Mouse (Mus musculus) forebrain, embryonic 11.5 days (tissue): ENCODE results near the gene Fra10ac1. TPM values are rescaled to one million over a fixed set of nuclear protein-coding genes. Genes with fewer than 3 reads are reported as not detected.

Source experiments
- ATAC-seq: fragments of 200-750 bp; cut with Nextera tagmentation; replicated peaks from 2 replicates; pipeline ENCODE4 v1.8.0; 2017; ENCODE audit warnings: moderate TSS enrichment; ENCODE audit not compliant: low FRiP score
- DNase-seq: peaks from one replicate; pipeline ENCODE4 v3.0.0-alpha.2; 2017; ENCODE audit warnings: low spot score
- H3K27ac ChIP-seq: fragments of 300-500 bp; sonication (generic); 2 replicates; pipeline ENCODE4 v1.5.1; 2014; ENCODE audit warnings: low read depth, low read length
- H3K27me3 ChIP-seq: fragments of 300-500 bp; sonication (generic); 2 replicates; pipeline ENCODE4 v1.6.1; 2014; ENCODE audit warnings: mild to moderate bottlenecking, low read length, mixed read lengths; ENCODE audit not compliant: control insufficient read depth, insufficient read depth
- H3K36me3 ChIP-seq: fragments of 300-500 bp; sonication (generic); 2 replicates; pipeline ENCODE4 v1.6.1; 2014; ENCODE audit warnings: mild to moderate bottlenecking, low read length, moderate library complexity, mixed read lengths; ENCODE audit not compliant: control insufficient read depth, insufficient read depth
- H3K4me1 ChIP-seq: fragments of 300-500 bp; sonication (generic); replicated peaks from 2 replicates; pipeline ENCODE4 v1.6.1; 2014; ENCODE audit warnings: low read length, mixed read lengths; ENCODE audit not compliant: control insufficient read depth, insufficient read depth
- H3K4me2 ChIP-seq: fragments of 300-500 bp; sonication (generic); 2 replicates; pipeline ENCODE4 v1.6.1; 2014; ENCODE audit warnings: low read depth, mild to moderate bottlenecking, low read length, moderate library complexity, mixed read lengths; ENCODE audit not compliant: severe bottlenecking
- H3K4me3 ChIP-seq: fragments of 300-500 bp; sonication (generic); 2 replicates; pipeline ENCODE4 v1.5.1; 2014; ENCODE audit warnings: low read depth, low read length
- H3K9ac ChIP-seq: fragments of 300-500 bp; sonication (generic); 2 replicates; pipeline ENCODE4 v1.6.1; 2014; ENCODE audit warnings: low read length
- H3K9me3 ChIP-seq: fragments of 300-500 bp; sonication (generic); 2 replicates; pipeline ENCODE4 v1.6.1; 2016; ENCODE audit warnings: low read length, mixed read lengths; ENCODE audit not compliant: control insufficient read depth
- WGBS: fragments of 180-500 bp; shearing (Covaris S2); extraction: QIAGEN DNeasy Blood & Tissue Kit; methylation state at CpG from one replicate; pipeline ENCODE4 v1.1.7; 2014; 5-methylcytosine and 5-hydroxymethylcytosine counted together
- polyA plus RNA-seq: library from polyadenylated mRNA; unstranded; fragments of >200 nt; fragmentation: Nextera tagmentation; extraction: Ambion mirVana; gene quantifications from 2 replicates; pipeline ENCODE4 v1.2.1, GENCODE M21; 2014

Fra10ac1 gene
- polyA plus RNA-seq, 1 experiment from 2014 or later = 47.2 TPM

- no peaks in the 10 kb centered on the region for H3K4me1 ChIP-seq
- H3K27ac ChIP-seq = no peak overlapping the region
- no peaks in the 10 kb centered on the region for H3K36me3 ChIP-seq
- WGBS = 77% methylated on average over 12 of the region's 12 CpGs
- DNase-seq (no peak), ATAC-seq (no peak)
- H3K4me2 ChIP-seq = no peak overlapping the region
- no peaks in the 10 kb centered on the region for H3K27me3 ChIP-seq
- H3K9me3 ChIP-seq = no peaks in the 10 kb centered on the region
- H3K9ac ChIP-seq = no peak overlapping the region
- no peak overlapping the region for H3K4me3 ChIP-seq
Measured at GRCm38 (mm10) chr19:38238213-38238951, 14.4 kb upstream of the Fra10ac1 start.

GRCm38 (mm10) chr19:38237834-38238212, 13.9 kb upstream of the Fra10ac1 start:
- H3K9me3 ChIP-seq = no peaks in the 10 kb centered on the region
- DNase-seq = no peak
- no peak overlapping the region for H3K4me3 ChIP-seq
- 78% methylated on average over 3 of the region's 3 CpGs for WGBS
- no peaks in the 10 kb centered on the region for H3K27me3 ChIP-seq
- no peak overlapping the region for H3K4me2 ChIP-seq
- ATAC-seq = no peak
- H3K27ac ChIP-seq = no peak overlapping the region
- no peak overlapping the region for H3K9ac ChIP-seq
- no peaks in the 10 kb centered on the region for H3K4me1 ChIP-seq
- no peaks in the 10 kb centered on the region for H3K36me3 ChIP-seq

GRCm38 (mm10) chr19:38236526-38236925, 12.6 kb upstream of the Fra10ac1 start:
- Histone ChIP-seq H3K9me3 (no peaks in the 10 kb centered on the region), H3K4me2 (no peak overlapping the region), H3K27me3 (no peaks in the 10 kb centered on the region), H3K4me1 (no peaks in the 10 kb centered on the region; the same call in 1 of the 2 replicates), H3K36me3 (no peaks in the 10 kb centered on the region), H3K9ac (no peak overlapping the region), H3K27ac (no peak overlapping the region), H3K4me3 (no peak overlapping the region)
- ATAC-seq = no peak
- no peak for DNase-seq
- 62% methylated on average over 5 of the region's 5 CpGs for WGBS

GRCm38 (mm10) chr19:38232516-38232915, 8.6 kb upstream of the Fra10ac1 start:
- DNase-seq = no peak
- Histone ChIP-seq H3K27ac (no peak overlapping the region), H3K27me3 (no peaks in the 10 kb centered on the region), H3K36me3 (no peaks in the 10 kb centered on the region), H3K4me3 (no peak overlapping the region), H3K9me3 (no peaks in the 10 kb centered on the region; the same call in 1 of the 2 replicates), H3K4me1 (no peaks in the 10 kb centered on the region; the same call in 1 of the 2 replicates), H3K9ac (no peak overlapping the region), H3K4me2 (no peak overlapping the region)
- ATAC-seq = no peak
- 11% methylated on average over 4 of the region's 4 CpGs for WGBS

GRCm38 (mm10) chr19:38232087-38232486, 8.1 kb upstream of the Fra10ac1 start:
- Histone ChIP-seq H3K4me3 (no peak overlapping the region), H3K4me1 (no peaks in the 10 kb centered on the region; the same call in 1 of the 2 replicates), H3K27ac (no peak overlapping the region), H3K36me3 (no peaks in the 10 kb centered on the region), H3K9ac (no peak overlapping the region), H3K4me2 (no peak overlapping the region), H3K9me3 (no peaks in the 10 kb centered on the region; the same call in 1 of the 2 replicates), H3K27me3 (no peaks in the 10 kb centered on the region)
- 70% methylated on average over 8 of the region's 8 CpGs for WGBS
- ATAC-seq = no peak
- DNase-seq = no peak

GRCm38 (mm10) chr19:38228699-38229098, 4.7 kb upstream of the Fra10ac1 start:
- 50% methylated on average over 2 of the region's 2 CpGs for WGBS
- H3K4me1 ChIP-seq = no peaks in the 10 kb centered on the region; the same call in 1 of the 2 replicates
- no peak overlapping the region for H3K9ac ChIP-seq
- no peaks in the 10 kb centered on the region; the same call in 1 of the 2 replicates for H3K9me3 ChIP-seq
- no peak for ATAC-seq
- DNase-seq = no peak
- no peak overlapping the region for H3K4me2 ChIP-seq
- H3K27me3 ChIP-seq = no peaks in the 10 kb centered on the region
- no peak overlapping the region for H3K4me3 ChIP-seq
- H3K27ac ChIP-seq = no peak overlapping the region
- H3K36me3 ChIP-seq = no peaks in the 10 kb centered on the region

- peak overlapping the region; percentile 88 for H3K27ac ChIP-seq
- H3K27me3 ChIP-seq = no peaks in the 10 kb centered on the region
- H3K4me2 ChIP-seq = peak overlapping the region; percentile 47
- no peaks in the 10 kb centered on the region for H3K36me3 ChIP-seq
- H3K9me3 ChIP-seq = no peaks in the 10 kb centered on the region; the same call in 1 of the 2 replicates
- DNase-seq (no peak), ATAC-seq (no peak; the same call in 1 of the 2 replicates)
- WGBS = 12% methylated on average over 9 of the region's 9 CpGs
- peak overlapping the region; percentile 65 for H3K4me3 ChIP-seq
- H3K4me1 ChIP-seq = peaks cover 5% of the 10 kb centered on the region; the same call in 1 of the 2 replicates
- H3K9ac ChIP-seq = peak overlapping the region; percentile 79
Measured at GRCm38 (mm10) chr19:38224685-38225060, 717 bp upstream of the Fra10ac1 start.

- Histone ChIP-seq H3K4me3 (peak overlapping the region; percentile 65), H3K9me3 (no peaks in the 10 kb centered on the region), H3K9ac (peak overlapping the region; percentile 79), H3K27me3 (no peaks in the 10 kb centered on the region), H3K4me1 (peaks cover 5% of the 10 kb centered on the region; the same call in 1 of the 2 replicates), H3K36me3 (no peaks in the 10 kb centered on the region), H3K4me2 (peak overlapping the region; percentile 47), H3K27ac (peak overlapping the region; percentile 88)
- WGBS = 12% methylated on average over 12 of the region's 12 CpGs
- DNase-seq (no peak), ATAC-seq (peak; percentile 18)
Measured at GRCm38 (mm10) chr19:38223356-38223904, 526 bp downstream of the Fra10ac1 start.
